Mouse (Mus musculus): ENCODE data around the gene Ptprm.

Gene Ptprm

GRCm38 (mm10) chr17:66619996-66620656, 734.1 kb downstream of the Ptprm start:
- no peak for DNase-seq

DNA sequence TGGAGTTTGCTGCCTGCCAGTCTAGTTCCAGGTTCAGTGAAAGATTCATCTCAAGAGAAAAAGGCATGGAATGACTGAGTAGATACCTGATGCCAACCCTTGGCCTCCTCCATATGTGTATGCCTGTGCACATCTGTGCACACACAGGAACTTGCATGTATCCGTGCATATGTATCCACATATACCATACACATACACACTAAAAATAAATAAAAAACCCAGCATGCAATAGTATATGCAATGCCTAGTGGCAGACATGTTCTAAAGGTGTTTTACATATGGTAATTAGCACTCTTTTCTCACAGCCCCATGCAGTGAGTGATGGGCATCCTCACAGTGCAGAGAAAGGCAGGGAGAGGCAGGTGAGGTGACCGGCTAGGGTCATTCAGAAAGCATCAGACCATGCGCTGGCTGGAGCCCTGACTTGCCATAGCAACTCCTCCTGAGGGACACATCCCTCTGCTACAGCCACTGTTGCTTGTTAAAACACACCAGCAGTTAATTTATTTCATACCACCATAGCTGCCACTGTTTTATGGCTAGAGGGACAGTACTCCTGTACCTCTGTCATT, 734.9 kb downstream of the Ptprm start:
- no peak for DNase-seq

Measured in kidney, postnatal 25 days (tissue).